Mouse (Mus musculus): ENCODE results near the gene Tubgcp6.

GRCm38 (mm10) chr15:89140659-89141252 lies 17.8 kb upstream of the Tubgcp6 start, which contains the start of gene Mapk12:
- TF ChIP-seq EP300 (IDR thresholded peaks at IDR 0.05; ENCODE audit: low read depth) (no peak), CTCF (IDR thresholded peaks at IDR 0.05; ENCODE audit: low read depth) (no peak)

Measured in liver, embryonic 14.5 days (tissue).